Mouse (Mus musculus) stomach, embryonic 16.5 days (tissue): ENCODE measurements around the gene Spata20. TPM values are rescaled to one million over a fixed set of nuclear protein-coding genes. Genes with fewer than 3 reads are reported as not detected.

Experiments used
- ATAC-seq: fragments of 200-750 bp; cut with Nextera tagmentation; 2 replicates; pipeline ENCODE4 v1.8.0; 2017; ENCODE audit warnings: moderate number of reproducible peaks, moderate TSS enrichment; ENCODE audit not compliant: insufficient read depth, low FRiP score
- H3K27ac ChIP-seq: fragments of 300-500 bp; sonication (generic); 2 replicates; pipeline ENCODE4 v1.5.1; 2014; ENCODE audit warnings: low read length
- H3K27me3 ChIP-seq: fragments of 300-500 bp; sonication (generic); 2 replicates; pipeline ENCODE4 v1.6.1; 2014; ENCODE audit warnings: low read length, control low read depth, mixed read lengths; ENCODE audit not compliant: control insufficient read depth, insufficient read depth
- H3K36me3 ChIP-seq: fragments of 300-500 bp; sonication (generic); 2 replicates; pipeline ENCODE4 v1.6.1; 2014; ENCODE audit warnings: low read length; ENCODE audit not compliant: control insufficient read depth, insufficient read depth
- H3K4me1 ChIP-seq: fragments of 300-500 bp; sonication (generic); 2 replicates; pipeline ENCODE4 v1.6.1; 2014; ENCODE audit warnings: low read length, control low read depth, mixed read lengths; ENCODE audit not compliant: control insufficient read depth, insufficient read depth
- H3K4me2 ChIP-seq: fragments of 300-500 bp; sonication (generic); 2 replicates; pipeline ENCODE4 v1.6.1; 2014; ENCODE audit warnings: low read depth, low read length, mixed read lengths
- H3K4me3 ChIP-seq: fragments of 300-500 bp; sonication (generic); replicated peaks from 2 replicates; pipeline ENCODE4 v1.5.1; 2014; ENCODE audit warnings: mild to moderate bottlenecking, low read length
- H3K9ac ChIP-seq: fragments of 300-500 bp; sonication (generic); 2 replicates; pipeline ENCODE4 v1.6.1; 2014; ENCODE audit warnings: low read length
- H3K9me3 ChIP-seq: fragments of 300-500 bp; sonication (generic); replicated peaks from 2 replicates; pipeline ENCODE4 v1.6.1; 2016; ENCODE audit warnings: low read length, control low read depth; ENCODE audit not compliant: control insufficient read depth
- WGBS: fragments of 180-500 bp; shearing (Covaris S2); extraction: QIAGEN DNeasy Blood & Tissue Kit; methylation state at CpG from one replicate; pipeline ENCODE4 v1.1.7; 2014; 5-methylcytosine and 5-hydroxymethylcytosine counted together
- polyA plus RNA-seq: library from polyadenylated mRNA; unstranded; fragments of >200 nt; fragmentation: Nextera tagmentation; extraction: Ambion mirVana; gene quantifications from 2 replicates; pipeline ENCODE4 v1.2.1, GENCODE M21; 2015

The Spata20 gene
- polyA plus RNA-seq, 1 experiment from 2014 or later: 0.22 TPM

- peaks cover 36% of the 10 kb centered on the region for H3K4me1 ChIP-seq
- WGBS: under 1% methylated on average over 44 of the region's 71 CpGs
- peak within 1 kb of the TSS; percentile 81 for H3K27ac ChIP-seq
- H3K4me3 ChIP-seq: peak within 1 kb of the TSS; percentile 65
- peaks cover 20% of the 10 kb centered on the region for H3K27me3 ChIP-seq
- ATAC-seq: peak; percentile 92
- no peaks in the 10 kb centered on the region for H3K9me3 ChIP-seq
- peak within 1 kb of the TSS; percentile 57 for H3K4me2 ChIP-seq
- H3K9ac ChIP-seq: peak within 1 kb of the TSS; percentile 80
- H3K36me3 ChIP-seq: no peaks in the 10 kb centered on the region
Observed at GRCm38 (mm10) chr11:94473707-94474543, 12.1 kb downstream of the Spata20 start, which contains the start of gene Cacna1g. Cacna1g (minus strand) TSS chr11:94474198.

DNA sequence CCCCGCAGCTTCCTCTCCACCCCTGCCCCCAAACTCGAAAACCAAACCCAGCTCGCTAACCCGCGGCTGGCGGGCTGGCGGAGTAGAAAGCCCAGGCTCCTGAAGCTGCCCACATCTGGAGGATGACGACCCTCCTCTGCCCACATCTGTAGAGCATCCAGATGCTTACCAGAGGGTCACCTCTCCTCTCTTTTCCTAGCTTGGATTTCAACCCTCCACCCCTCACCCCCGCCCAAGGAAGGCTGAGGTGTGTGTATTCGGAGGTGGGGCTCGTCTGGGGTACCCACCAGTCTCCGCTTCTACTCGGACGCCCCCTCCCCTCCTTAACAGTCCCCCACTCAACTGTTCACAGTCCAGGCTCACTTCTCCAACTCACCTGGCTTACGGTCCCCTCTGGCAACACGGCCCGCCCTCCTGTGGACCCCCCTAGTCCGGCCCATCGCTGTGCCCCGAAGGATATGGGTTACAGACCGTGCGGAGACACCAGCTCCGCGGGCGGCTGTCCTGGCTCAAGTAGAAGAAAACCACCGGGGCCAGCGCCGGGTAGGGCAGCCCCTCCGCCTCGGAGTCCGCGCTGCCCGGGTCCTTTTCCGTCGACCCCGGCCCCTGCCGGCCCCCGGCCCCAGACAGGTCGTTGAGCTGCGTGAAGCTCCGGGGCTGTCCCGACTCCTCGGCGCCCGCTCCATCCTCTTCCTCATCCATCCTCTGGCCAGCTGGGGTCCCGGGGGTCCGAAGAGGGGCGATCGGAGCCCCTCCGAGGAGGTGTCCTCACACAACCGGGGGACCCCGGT, 12.9 kb downstream of the Spata20 start:
- H3K4me1 ChIP-seq: peaks cover 45% of the 10 kb centered on the region
- peak overlapping the region; percentile 65 for H3K4me3 ChIP-seq
- H3K27me3 ChIP-seq: peaks cover 20% of the 10 kb centered on the region
- H3K9me3 ChIP-seq: no peaks in the 10 kb centered on the region
- H3K36me3 ChIP-seq: no peaks in the 10 kb centered on the region
- H3K27ac ChIP-seq: peak overlapping the region; percentile 81
- H3K9ac ChIP-seq: peak overlapping the region; percentile 80
- peak overlapping the region; percentile 57 for H3K4me2 ChIP-seq
- under 1% methylated on average over 45 of the region's 52 CpGs for WGBS
- 0 out of 2 replicates have a peak, but pooled peaks have one; percentile 16 for ATAC-seq

DNA sequence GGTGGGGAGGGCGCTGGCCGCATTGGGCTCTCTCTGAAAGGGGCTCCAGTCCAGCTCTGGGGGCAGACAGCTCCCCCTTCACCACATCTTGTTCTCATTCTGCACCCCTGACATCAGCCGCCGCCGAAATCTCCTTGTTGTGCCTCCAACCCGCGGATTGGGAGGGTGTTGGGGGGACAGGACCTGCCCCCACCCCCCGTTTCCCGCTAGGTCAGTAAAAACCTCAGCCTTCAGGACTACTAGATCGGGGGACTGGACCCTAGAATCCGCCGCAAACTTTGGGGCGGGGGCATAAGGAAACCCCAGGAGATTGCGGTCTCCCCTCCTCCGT, 13.4 kb downstream of the Spata20 start:
- peak overlapping the region; percentile 57 for H3K4me2 ChIP-seq
- H3K9me3 ChIP-seq: no peaks in the 10 kb centered on the region
- WGBS: 0% methylated on average over 15 of the region's 15 CpGs
- H3K36me3 ChIP-seq: no peaks in the 10 kb centered on the region
- H3K27me3 ChIP-seq: peaks cover 20% of the 10 kb centered on the region
- H3K4me1 ChIP-seq: peaks cover 49% of the 10 kb centered on the region
- peak overlapping the region; percentile 65 for H3K4me3 ChIP-seq
- H3K27ac ChIP-seq: peak overlapping the region; percentile 50; the same call in 1 of the 2 replicates
- ATAC-seq: no peak
- H3K9ac ChIP-seq: peak overlapping the region; percentile 80

DNA sequence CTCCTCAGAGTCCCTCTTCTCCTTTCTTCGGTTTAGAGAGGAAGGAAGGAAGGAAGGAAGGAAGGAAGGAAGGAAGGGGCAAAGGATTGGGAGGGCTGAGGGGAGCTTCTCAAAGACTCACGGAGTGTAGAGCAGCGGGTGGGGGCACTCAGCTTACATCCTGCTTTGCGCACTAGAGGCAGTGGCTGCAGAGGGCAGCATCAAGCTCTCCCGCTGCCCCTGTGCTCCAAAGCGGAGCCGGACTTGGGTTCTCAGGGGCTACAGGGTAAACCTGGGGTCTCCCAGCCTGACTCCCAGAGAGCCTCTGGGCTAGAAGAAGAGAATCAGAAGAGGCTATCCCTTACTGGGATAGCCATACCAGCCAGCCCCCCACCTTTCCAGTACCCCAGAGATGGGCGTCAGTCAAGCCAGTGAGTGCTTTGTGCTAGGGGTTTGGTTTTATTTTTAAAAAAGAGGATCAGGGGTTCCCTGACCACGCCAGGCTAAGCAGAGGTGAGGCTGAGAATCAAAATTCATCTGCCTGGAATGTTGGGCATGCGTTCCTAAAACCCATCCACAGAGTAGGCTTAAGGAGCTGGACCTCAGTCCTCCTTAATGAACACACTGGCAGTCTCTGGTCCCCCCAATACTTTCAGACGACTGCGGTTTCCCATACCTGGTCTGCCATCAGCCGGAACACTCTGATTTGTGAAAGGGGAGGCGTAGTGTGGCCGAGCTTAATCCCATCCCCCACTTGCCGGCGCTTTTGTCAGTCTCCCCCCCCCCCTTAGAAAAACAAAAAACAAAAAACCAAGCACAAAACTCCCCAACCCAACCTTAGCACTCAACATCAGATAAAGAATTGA, 14.0 kb downstream of the Spata20 start:
- no peaks in the 10 kb centered on the region for H3K9me3 ChIP-seq

DNA sequence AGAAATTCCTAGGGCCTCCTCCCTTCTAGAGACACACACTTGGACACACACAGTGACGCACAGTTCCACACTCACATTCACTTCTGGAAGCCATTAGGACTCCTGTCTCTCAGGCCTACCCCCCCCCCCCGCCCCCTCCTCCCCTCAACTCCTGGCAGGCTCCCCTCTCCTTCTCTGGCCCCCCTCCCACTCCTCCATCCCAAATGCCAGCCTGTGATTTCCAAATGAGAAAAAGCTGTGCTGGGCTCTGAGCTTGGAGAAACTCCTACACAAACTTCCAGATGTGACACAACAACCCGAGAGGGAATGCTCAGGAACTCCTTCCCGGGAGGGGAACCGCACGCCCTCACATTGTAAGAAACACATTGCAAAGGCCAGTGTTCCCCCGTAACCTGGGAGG, 15.6 kb downstream of the Spata20 start:
- peak overlapping the region; percentile 34 for H3K4me2 ChIP-seq
- WGBS: 31% methylated on average over 6 of the region's 7 CpGs
- peaks cover 49% of the 10 kb centered on the region for H3K4me1 ChIP-seq
- no peaks in the 10 kb centered on the region for H3K36me3 ChIP-seq
- no peak for ATAC-seq
- no peak overlapping the region; the same call in 1 of the 2 replicates for H3K9ac ChIP-seq
- peaks cover 19% of the 10 kb centered on the region for H3K27me3 ChIP-seq
- peak overlapping the region; percentile 82; the same call in 1 of the 2 replicates for H3K27ac ChIP-seq
- no peaks in the 10 kb centered on the region for H3K9me3 ChIP-seq
- no peak overlapping the region for H3K4me3 ChIP-seq

More for the DNA sequence above, 14.0 kb downstream of the Spata20 start:
- Histone ChIP-seq H3K36me3 (no peaks in the 10 kb centered on the region), H3K4me1 (peaks cover 49% of the 10 kb centered on the region), H3K27me3 (peaks cover 20% of the 10 kb centered on the region), H3K9ac (peak overlapping the region; percentile 80), H3K4me2 (peak overlapping the region; percentile 57), H3K4me3 (peak overlapping the region; percentile 65), H3K27ac (peak overlapping the region; percentile 50)
- no peak for ATAC-seq
- WGBS: 10% methylated on average over 17 of the region's 17 CpGs

DNA sequence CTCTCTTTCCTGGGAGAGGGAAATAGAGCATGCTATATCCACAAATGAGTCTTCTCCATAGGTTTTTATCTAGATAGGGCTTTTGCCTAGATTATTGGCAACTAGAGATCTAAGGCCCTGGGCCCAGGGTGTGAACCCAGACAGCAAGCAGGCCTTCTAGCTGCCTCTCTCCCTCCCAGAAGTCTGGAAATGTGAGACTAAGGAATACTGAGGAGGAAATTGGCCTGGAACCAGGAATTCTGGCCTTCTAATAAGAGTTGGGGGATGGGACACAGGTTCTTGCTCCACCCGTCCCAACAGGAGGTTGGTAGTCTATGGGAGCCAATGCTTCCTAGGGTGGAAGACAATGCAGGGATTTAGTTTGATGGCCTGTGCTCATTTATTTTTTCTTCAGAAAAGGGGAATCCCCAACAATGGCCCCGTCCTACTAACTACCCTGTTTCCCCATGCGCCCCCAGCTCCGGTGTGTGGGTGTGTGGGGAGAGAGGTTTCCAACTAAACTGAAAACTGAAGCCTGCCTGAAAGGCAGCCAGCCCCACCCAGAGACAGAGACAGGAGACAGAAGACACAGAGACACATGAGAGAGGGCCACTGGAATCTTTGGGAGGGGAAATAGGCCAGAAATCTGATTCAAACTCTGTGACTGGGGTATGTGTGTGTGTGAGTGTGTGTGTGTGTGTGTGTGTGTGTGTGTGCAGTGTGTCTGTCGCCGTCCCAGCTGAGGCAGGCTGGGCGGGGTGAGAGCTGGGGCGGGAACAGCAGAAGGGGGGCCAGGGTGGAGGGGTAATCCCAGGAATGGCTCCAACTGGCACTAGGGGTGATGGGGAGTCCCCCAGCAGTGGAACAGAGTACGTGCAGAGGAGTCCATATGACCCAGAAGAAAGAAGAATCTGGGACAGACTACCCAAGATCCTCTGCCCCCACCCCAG, 16.6 kb downstream of the Spata20 start:
- no peak overlapping the region for H3K9ac ChIP-seq
- H3K4me2 ChIP-seq: peak overlapping the region; percentile 26
- no peak overlapping the region for H3K4me3 ChIP-seq
- 22% methylated on average over 9 of the region's 9 CpGs for WGBS
- peak; percentile 29; the same call in 1 of the 2 replicates for ATAC-seq
- H3K36me3 ChIP-seq: no peaks in the 10 kb centered on the region
- H3K27ac ChIP-seq: peak overlapping the region; percentile 82
- peaks cover 46% of the 10 kb centered on the region for H3K4me1 ChIP-seq
- peaks cover 10% of the 10 kb centered on the region for H3K27me3 ChIP-seq
- no peaks in the 10 kb centered on the region for H3K9me3 ChIP-seq

DNA sequence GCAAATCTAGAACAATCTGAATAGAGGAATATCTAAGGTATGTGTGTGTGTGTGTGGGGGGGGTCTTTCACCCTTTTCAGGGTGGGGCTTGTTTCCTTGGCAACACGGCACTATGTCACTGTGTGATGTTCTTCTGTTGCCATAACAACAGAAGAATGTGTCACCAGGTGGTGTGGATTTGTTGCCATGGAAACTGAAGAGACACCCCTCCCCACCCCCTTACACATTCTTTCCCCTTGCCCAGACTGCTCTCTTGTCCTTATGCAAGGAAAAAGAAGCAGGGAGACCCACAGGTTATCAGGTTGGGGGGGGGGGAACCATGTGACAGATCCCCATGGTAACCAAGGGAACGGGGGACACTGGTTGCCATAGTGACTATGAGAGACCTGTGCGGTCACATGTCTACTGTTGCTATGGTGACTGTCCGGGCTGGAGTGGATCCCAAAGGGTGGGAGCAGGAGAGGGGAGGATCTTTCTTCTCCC, 17.4 kb downstream of the Spata20 start:
- Histone ChIP-seq H3K4me1 (peaks cover 44% of the 10 kb centered on the region), H3K27ac (peak overlapping the region; percentile 82), H3K36me3 (no peaks in the 10 kb centered on the region), H3K9ac (no peak overlapping the region), H3K4me3 (no peak overlapping the region), H3K4me2 (peak overlapping the region; percentile 15; the same call in 1 of the 2 replicates), H3K27me3 (peaks cover 10% of the 10 kb centered on the region), H3K9me3 (no peaks in the 10 kb centered on the region)
- no peak for ATAC-seq
- WGBS: 21% methylated on average over 4 of the region's 4 CpGs
